ENCODE assay signal across 28 mouse cellular contexts in genomic region chr2:155075649-155076048, GRCm38 (mm10). TPM values are rescaled to one million over a fixed set of nuclear protein-coding genes. Genes with fewer than 3 reads are reported as not detected.
A peak's percentile ranks its signal among the peaks of the same experiment; 100 is the strongest.
DNase-seq lines count a peak whose midpoint lies in the region; ATAC-seq and TF ChIP-seq lines count a peak whose summit lies in the region.
"Had no signal": no experiment of that assay in that cellular context is flagged by ENCODE, and none has a peak within 500 bp of the region (broad histone marks: within the 10 kb centered on the region; RNA-seq: fewer than 3 reads in every experiment).

No protein-coding gene starts in this region.

- no peaks in the 10 kb centered on the region for H3K27me3 ChIP-seq in liver, adult 2 months (ENCODE audit: control insufficient read depth, insufficient read depth, low read length)
- H3K27me3 ChIP-seq in CH12.LX (replicated peaks) = no peaks in the 10 kb centered on the region
- H3K27me3 ChIP-seq in midbrain, embryonic 15.5 days (replicated peaks) = no peaks in the 10 kb centered on the region
- H3K27me3 ChIP-seq: embryonic facial prominence, embryonic 13.5 days; forebrain, embryonic 12.5 days; limb, embryonic 12.5 days; stomach, embryonic 15.5 days had no signal

- peak overlapping the region; percentile 69 for H3K4me2 ChIP-seq in CH12.LX (ENCODE audit: insufficient read depth, low read depth, poor library complexity, severe bottlenecking)
- peak overlapping the region; percentile 85; the same call in 1 of the 2 replicates for H3K4me2 ChIP-seq in midbrain, embryonic 15.5 days

- dilution Hi-C loops in CH12.LX (cut with MboI; ENCODE audit: extremely low pct_ligation_motif_present, extremely low pct_unique_long_range_greater_than_20kb, low sequenced_read_pairs) = no loop called here

- H3K27ac ChIP-seq in liver, adult 2 months (replicated peaks; ENCODE audit: insufficient read depth, low read depth, low read length) = peak overlapping the region; percentile 96
- peak overlapping the region; percentile 86 for H3K27ac ChIP-seq in CH12.LX (ENCODE audit: insufficient read depth, low read depth)
- no peak overlapping the region for H3K27ac ChIP-seq in bone marrow, adult 2 months (ENCODE audit: control insufficient read depth, insufficient read depth, low read depth, low read length, poor library complexity)
- H3K27ac ChIP-seq in midbrain, embryonic 15.5 days = no peak overlapping the region
- H3K27ac ChIP-seq: gastrocnemius, adult 2 months had no signal

- no peaks in the 10 kb centered on the region for H3K9me3 ChIP-seq in CH12.LX (replicated peaks; ENCODE audit: low read length)
- H3K9me3 ChIP-seq in midbrain, embryonic 15.5 days = no peaks in the 10 kb centered on the region
- H3K9me3 ChIP-seq: embryonic facial prominence, embryonic 13.5 days; forebrain, embryonic 12.5 days; heart, embryonic 10.5 days; limb, embryonic 12.5 days; stomach, embryonic 15.5 days had no signal

- no peak for DNase-seq in liver, adult 2 months (ENCODE audit: extremely low read depth, low read depth, low spot score)
- DNase-seq in liver = no peak
- DNase-seq in CH12.LX (ENCODE audit: extremely low read depth) = peak; percentile 55
- no peak for DNase-seq in kidney, adult 8-10 months
- no peak for DNase-seq in lung, postnatal 36 days
- DNase-seq: adrenal gland, postnatal 10 days; gastrocnemius, adult 2 months; kidney, adult 2 months; kidney, postnatal 14 days; layer of hippocampus, postnatal 36 days; lung, adult 18-20 months; lung, postnatal 10 days; right cerebral cortex, postnatal 4 days; thymus, adult 2 months had no signal

- no peak for TF ChIP-seq POLR2A in liver, adult 2 months (IDR thresholded peaks at IDR 0.05; ENCODE audit: extremely low read depth, insufficient read depth, low read length)
- peak; percentile 59 for TF ChIP-seq POLR2A in CH12.LX (IDR thresholded peaks at IDR 0.05; ENCODE audit: low read depth, low read length)
- no peak for TF ChIP-seq POLR2A in bone marrow, adult 2 months (IDR thresholded peaks at IDR 0.05; ENCODE audit: borderline replicate concordance, control insufficient read depth, low read depth, low read length)

- H3K4me3 ChIP-seq in liver, adult 2 months (ENCODE audit: insufficient read depth, low read depth, low read length) = no peak overlapping the region
- H3K4me3 ChIP-seq in CH12.LX (replicated peaks in 1 of 3; ENCODE audit: low read depth in 2 of 3, low read length in 2 of 3, poor library complexity in 1 of 3) = peak overlapping the region in 2 of 3 experiments; percentile 48 to 83
- peak overlapping the region; percentile 9 for H3K4me3 ChIP-seq in bone marrow, adult 2 months (replicated peaks; ENCODE audit: control insufficient read depth, low read depth, low read length)
- no peak overlapping the region for H3K4me3 ChIP-seq in midbrain, embryonic 15.5 days
- H3K4me3 ChIP-seq: stomach, embryonic 15.5 days had no signal

- H3K9ac ChIP-seq in liver, adult 2 months (ENCODE audit: low read depth, low read length) = peak overlapping the region; percentile 39
- peak overlapping the region; percentile 70 for H3K9ac ChIP-seq in CH12.LX (ENCODE audit: insufficient read depth, low read depth)
- no peak overlapping the region for H3K9ac ChIP-seq in midbrain, embryonic 15.5 days
- H3K9ac ChIP-seq: limb, embryonic 12.5 days; stomach, embryonic 15.5 days had no signal

- peaks cover 25% of the 10 kb centered on the region for H3K79me2 ChIP-seq in liver, adult 2 months (ENCODE audit: control insufficient read depth, insufficient read depth, low read length)
- H3K79me2 ChIP-seq in CH12.LX (replicated peaks; ENCODE audit: control insufficient read depth, extremely low read depth, insufficient read depth, poor library complexity, severe bottlenecking) = peaks cover 33% of the 10 kb centered on the region

- no peak for TF ChIP-seq EP300 in CH12.LX (IDR thresholded peaks at IDR 0.05; ENCODE audit: low read length)

- no peak for TF ChIP-seq RAD21 in CH12.LX (IDR thresholded peaks at IDR 0.05; ENCODE audit: low read depth, low read length)

- 69% methylated on average over 6 of the region's 6 CpGs for WGBS in liver, adult 2 months
- whole genome bisulfite sequencing in bone marrow, adult 2 months = 83% methylated on average over 6 of the region's 6 CpGs
- 83% methylated on average over 6 of the region's 6 CpGs for WGBS in midbrain, embryonic 15.5 days

- ATAC-seq in midbrain, embryonic 15.5 days (replicated peaks) = no peak
- ATAC-seq: activated CD4-positive, CD25-positive, alpha-beta regulatory T cell, adult 4 months had no signal

- peaks cover 18% of the 10 kb centered on the region for H3K4me1 ChIP-seq in liver, adult 2 months (ENCODE audit: control insufficient read depth, insufficient read depth, low read length)
- peaks cover 4 to 33% of the 10 kb centered on the region in 2 experiments; a peak in 3 of 4 replicates for H3K4me1 ChIP-seq in CH12.LX (ENCODE audit: control insufficient read depth in 1 of 2, insufficient read depth in 2 of 2)
- H3K4me1 ChIP-seq in bone marrow, adult 2 months (ENCODE audit: control insufficient read depth, insufficient read depth, low read length) = peaks cover 3% of the 10 kb centered on the region
- H3K4me1 ChIP-seq in midbrain, embryonic 15.5 days = peaks cover 24% of the 10 kb centered on the region

- TF ChIP-seq CTCF in liver, adult 2 months (IDR thresholded peaks at IDR 0.05; ENCODE audit: low read depth, low read length) = no peak
- no peak for TF ChIP-seq CTCF in CH12.LX (conservative IDR thresholded peaks at IDR 0.05 in 1 of 2, IDR thresholded peaks at IDR 0.05 in 1 of 2; ENCODE audit: low read depth in 2 of 2, low read length in 2 of 2)
- no peak for TF ChIP-seq CTCF in bone marrow, adult 2 months (IDR thresholded peaks at IDR 0.05; ENCODE audit: control insufficient read depth, insufficient read depth, low read length)

- in situ Hi-C loops in CH12.LX (cut with MboI; ENCODE audit: low pct_ligation_motif_present, low pct_unique_long_range_greater_than_20kb, low sequenced_read_pairs) = loop anchor here (25.0 kb wide), 1 partner anchor 312 kb away; the partner anchor contains the start of gene Trp53inp2

- peaks cover 17% of the 10 kb centered on the region for H3K36me3 ChIP-seq in liver, adult 2 months (ENCODE audit: control insufficient read depth, insufficient read depth, low read length)
- peaks cover 0 to 4% of the 10 kb centered on the region in 2 experiments for H3K36me3 ChIP-seq in CH12.LX (replicated peaks in 1 of 2; ENCODE audit: control insufficient read depth in 1 of 2, insufficient read depth in 1 of 2, low read length in 1 of 2)
- H3K36me3 ChIP-seq in midbrain, embryonic 15.5 days (replicated peaks) = no peaks in the 10 kb centered on the region
- H3K36me3 ChIP-seq: embryonic facial prominence, embryonic 13.5 days; forebrain, embryonic 12.5 days; heart, embryonic 10.5 days; limb, embryonic 12.5 days; stomach, embryonic 15.5 days had no signal

TF ChIP-seq in CH12.LX, 34 proteins besides CTCF, POLR2A, EP300 and RAD21 (continues in another document):
- TF ChIP-seq SIN3A (IDR thresholded peaks at IDR 0.05; ENCODE audit: low read length) = no peak; the same call in 1 of the 2 replicates
- TF ChIP-seq MXI1 (IDR thresholded peaks at IDR 0.05; ENCODE audit: low read depth, low read length) = 0 out of 2 replicates have a peak, but pooled peaks have one; percentile 23
- no peak for TF ChIP-seq PAX5 (IDR thresholded peaks at IDR 0.05; ENCODE audit: low read length)
- TF ChIP-seq ZKSCAN1 (IDR thresholded peaks at IDR 0.05; ENCODE audit: borderline replicate concordance, low read depth, low read length) = no peak
- 0 out of 2 replicates have a peak, but pooled peaks have one; percentile 3 for TF ChIP-seq TCF12 (IDR thresholded peaks at IDR 0.05; ENCODE audit: low read depth, low read length)
- TF ChIP-seq SMC3 (IDR thresholded peaks at IDR 0.05; ENCODE audit: low read depth, low read length) = no peak
- no peak for TF ChIP-seq JUN (IDR thresholded peaks at IDR 0.05; ENCODE audit: insufficient read depth, low read depth, low read length)
- 0 out of 2 replicates have a peak, but pooled peaks have one; percentile 10 for TF ChIP-seq IRF4 (IDR thresholded peaks at IDR 0.05; ENCODE audit: low read depth, low read length)
- no peak for TF ChIP-seq MAX (IDR thresholded peaks at IDR 0.05; ENCODE audit: low read length)
- TF ChIP-seq TBP (conservative IDR thresholded peaks at IDR 0.05; ENCODE audit: low read depth, low read length) = 0 out of 2 replicates have a peak, but pooled peaks have one; percentile 27
- TF ChIP-seq JUND (conservative IDR thresholded peaks at IDR 0.05; ENCODE audit: low read depth, low read length) = no peak
- TF ChIP-seq RCOR1 (conservative IDR thresholded peaks at IDR 0.05; ENCODE audit: low read depth, low read length) = no peak
- no peak for TF ChIP-seq USF1 (IDR thresholded peaks at IDR 0.05; ENCODE audit: low read depth, low read length)

RNA-seq across cellular contexts. Expression of gene Ahcy, which starts 1.4 kb away (rescaled TPM):
- 1,859 and 1,996 TPM in 2 replicates for total RNA-seq in liver, adult 2 months (2014; rRNA removed)
- polyA plus RNA-seq in liver, adult 2 months (2012; rRNA removed) = 1,364 and 1,580 TPM in 2 replicates
- total RNA-seq in CH12.LX (2012; rRNA removed) (514 and 556 TPM in 2 replicates), CH12.LX (2014; rRNA removed) (529 and 543 TPM in 2 replicates)
- 364 and 444 TPM in 2 replicates for polyA plus RNA-seq in CH12.LX (2012; ENCODE audit: insufficient read length, low read depth)
- polyA plus RNA-seq in bone marrow, adult 2 months (2011; ENCODE audit: insufficient read depth, insufficient read length, low replicate concordance, missing spikeins) = 11.7 and 18.5 TPM in 2 replicates
- 34.5 and 38.8 TPM in 2 replicates for polyA plus RNA-seq in midbrain, embryonic 15.5 days (2015; fragmentation: Nextera tagmentation; extraction: Ambion mirVana)

RNA-seq across cellular contexts. Expression of gene Gm14226, which starts 57.6 kb away (rescaled TPM):
- under 0.01 TPM in 1 of 2 replicates, not detected in the other for total RNA-seq in liver, adult 2 months (2014; rRNA removed)
- 0.02 TPM in 1 of 2 replicates, not detected in the other for polyA plus RNA-seq in liver, adult 2 months (2012; rRNA removed)
- total RNA-seq in CH12.LX (2012; rRNA removed) = 0.13 TPM in 1 of 2 replicates, not detected in the other
- not detected in 2 replicates for total RNA-seq in CH12.LX (2014; rRNA removed)
- polyA plus RNA-seq in CH12.LX (2012; ENCODE audit: insufficient read length, low read depth) = 0.10 TPM in 1 of 2 replicates, not detected in the other
- not detected in 2 replicates for polyA plus RNA-seq in bone marrow, adult 2 months (2011; ENCODE audit: insufficient read depth, insufficient read length, low replicate concordance, missing spikeins)
- 0.08 TPM in 2 replicates for polyA plus RNA-seq in midbrain, embryonic 15.5 days (2015; fragmentation: Nextera tagmentation; extraction: Ambion mirVana)
- total RNA-seq: gastrocnemius, adult 2 months; hematopoietic stem cell, adult 5-6 weeks; megakaryocyte, adult 5-6 weeks; monocyte, adult 5-6 weeks had no signal
- polyA plus RNA-seq: C2C12; cerebellum, adult 2 months; erythroblast, embryonic 14.5 days had no signal

RNA-seq across cellular contexts. Expression of gene Itch, which starts 57.7 kb away (rescaled TPM):
- 50.7 and 61.4 TPM in 2 replicates for total RNA-seq in liver, adult 2 months (2014; rRNA removed)
- polyA plus RNA-seq in liver, adult 2 months (2012; rRNA removed) = 5.9 and 6.1 TPM in 2 replicates
- 28.5 and 31.1 TPM in 2 replicates for total RNA-seq in CH12.LX (2012; rRNA removed)
- total RNA-seq in CH12.LX (2014; rRNA removed) = 46.6 and 51.4 TPM in 2 replicates
- 23.0 and 25.3 TPM in 2 replicates for polyA plus RNA-seq in CH12.LX (2012; ENCODE audit: insufficient read length, low read depth)
- polyA plus RNA-seq in bone marrow, adult 2 months (2011; ENCODE audit: insufficient read depth, insufficient read length, low replicate concordance, missing spikeins) = 12.4 and 21.0 TPM in 2 replicates
- polyA plus RNA-seq in midbrain, embryonic 15.5 days (2015; fragmentation: Nextera tagmentation; extraction: Ambion mirVana) = 43.2 and 47.9 TPM in 2 replicates

Comparison
In these comparisons a context has a peak if more than half of its experiments do, and no peak if none do; other contexts are left out.
1. H3K27ac ChIP-seq: peak in liver, adult 2 months (single experiment) and CH12.LX (single experiment); none in bone marrow, adult 2 months (single experiment) and midbrain, embryonic 15.5 days (single experiment).
2. H3K4me3 ChIP-seq: peak in CH12.LX (2 of 3) and bone marrow, adult 2 months (single experiment); none in liver, adult 2 months (single experiment) and midbrain, embryonic 15.5 days (single experiment).